In the genomic region with DNA sequence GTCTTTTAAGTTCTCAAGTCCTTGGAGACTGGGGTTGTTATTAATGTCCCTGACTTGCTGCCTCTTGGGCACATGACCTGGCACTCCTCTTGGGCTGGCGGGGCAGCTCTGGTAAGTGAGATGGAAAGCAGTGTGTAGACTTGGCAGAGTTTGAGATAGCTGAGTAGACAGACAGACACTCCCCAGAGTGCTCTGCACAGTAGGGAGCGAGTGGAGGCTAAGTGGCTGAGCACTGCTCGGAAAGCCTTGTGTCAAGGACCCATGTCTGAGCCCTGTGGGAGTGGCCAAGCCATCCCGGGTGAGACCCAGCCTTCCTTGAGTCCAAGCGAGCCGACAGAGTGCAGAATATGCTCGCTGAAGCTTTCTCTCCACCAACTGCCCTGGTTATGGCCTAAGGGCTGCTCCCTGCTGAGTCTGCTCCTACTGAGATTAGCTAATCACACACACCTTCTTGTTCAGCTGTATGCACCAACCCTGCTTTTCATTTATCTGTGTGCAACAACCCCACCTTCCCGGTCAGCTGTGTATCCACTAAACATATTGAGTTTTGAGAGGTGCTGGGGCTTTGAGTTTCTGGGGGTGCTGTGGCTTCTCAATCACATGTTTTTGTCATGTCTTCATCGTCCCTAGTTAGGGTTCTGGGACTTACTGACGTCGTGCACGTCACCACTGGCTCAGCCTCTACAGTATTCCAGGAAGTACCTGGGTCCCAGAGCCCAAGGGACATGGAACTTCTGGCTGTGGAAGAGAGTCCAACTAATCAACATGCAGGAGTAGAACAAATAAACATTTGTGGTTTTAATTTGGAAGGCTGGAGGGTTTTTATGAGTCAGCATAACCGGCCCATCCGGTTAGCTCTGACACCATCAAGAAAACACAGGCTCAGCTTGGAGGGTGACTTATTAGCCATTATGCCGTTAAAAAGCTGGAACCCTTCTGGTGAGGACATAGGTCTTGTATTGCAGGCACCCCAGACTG, we compare ENCODE assay signal across 9 mouse cellular contexts. TPM values are rescaled to one million over a fixed set of nuclear protein-coding genes. Genes with fewer than 3 reads are reported as not detected.
A peak's percentile ranks its signal among the peaks of the same experiment; 100 is the strongest.
DNase-seq lines count a peak whose midpoint lies in the region; ATAC-seq and TF ChIP-seq lines count a peak whose summit lies in the region.
"Had no signal": no experiment of that assay in that cellular context is flagged by ENCODE, and none has a peak within 500 bp of the region (broad histone marks: within the 10 kb centered on the region; RNA-seq: fewer than 3 reads in every experiment).

No protein-coding gene starts in this region.

- peak overlapping the region; percentile 87 for H3K27ac ChIP-seq in small intestine, adult 2 months (ENCODE audit: insufficient read depth, low read depth, low read length)
- H3K27ac ChIP-seq: limb, embryonic 12.5 days had no signal

- H3K4me1 ChIP-seq in small intestine, adult 2 months (ENCODE audit: control insufficient read depth, insufficient read depth, insufficient read length, low read length) = peaks cover 40% of the 10 kb centered on the region

- H3K36me3 ChIP-seq in small intestine, adult 2 months (ENCODE audit: control insufficient read depth, insufficient read depth, low read length) = no peaks in the 10 kb centered on the region
- H3K36me3 ChIP-seq: limb, embryonic 12.5 days had no signal

- TF ChIP-seq POLR2A in small intestine, adult 2 months (IDR thresholded peaks at IDR 0.05; ENCODE audit: low read depth, low read length) = 0 out of 2 replicates have a peak, but pooled peaks have one; percentile 16

- H3K27me3 ChIP-seq in small intestine, adult 2 months (ENCODE audit: control insufficient read depth, insufficient read depth, low read length) = no peaks in the 10 kb centered on the region
- H3K27me3 ChIP-seq: limb, embryonic 12.5 days had no signal

- peak; percentile 20 for DNase-seq in retina, postnatal 1 day
- DNase-seq in retina, embryonic 14.5 days (ENCODE audit: low spot score) = no peak
- DNase-seq in kidney, postnatal 14 days = peak; percentile 75
- DNase-seq in cerebellum, adult 9-11 months = no peak
- no peak for DNase-seq in neural tube, embryonic 10.5 days (ENCODE audit: extremely low spot score, low spot score)
- no peak for DNase-seq in left cerebral cortex, adult 11 months (ENCODE audit: low spot score)

- WGBS in small intestine, adult 2 months = 47% methylated on average over 15 of the region's 15 CpGs

- no peak overlapping the region for H3K4me3 ChIP-seq in small intestine, adult 2 months (ENCODE audit: low read depth, low read length)
- H3K4me3 ChIP-seq: limb, embryonic 12.5 days had no signal

- peak; percentile 83 for ATAC-seq in erythroid progenitor cell, adult 5-6 weeks (replicated peaks; ENCODE audit: low FRiP score, poor library complexity, severe bottlenecking)

- TF ChIP-seq CTCF in small intestine, adult 2 months (IDR thresholded peaks at IDR 0.05; ENCODE audit: extremely low read depth, insufficient read length, insufficient replicate concordance, low read depth, low read length) = no peak

RNA-seq across cellular contexts. Expression of a gene that starts 16.0 kb away (rescaled TPM):
- total RNA-seq in erythroid progenitor cell, adult 5-6 weeks (2015; ENCODE audit: low replicate concordance) = 7.5 TPM in 1 of 2 replicates, not detected in the other
- 0.13 and 0.38 TPM in 2 replicates for total RNA-seq in erythroid progenitor cell, adult 5-6 weeks (2017; ENCODE audit: low replicate concordance)
- 55.9 and 160 TPM in 2 replicates for polyA plus RNA-seq in small intestine, adult 2 months (2012; rRNA removed)

RNA-seq across cellular contexts. Expression of a gene that starts 22.4 kb away (rescaled TPM):
- not detected in 2 replicates for total RNA-seq in erythroid progenitor cell, adult 5-6 weeks (2015; ENCODE audit: low replicate concordance)
- not detected in 2 replicates for total RNA-seq in erythroid progenitor cell, adult 5-6 weeks (2017; ENCODE audit: low replicate concordance)
- polyA plus RNA-seq in small intestine, adult 2 months (2012; rRNA removed) = 0.62 and 0.94 TPM in 2 replicates
- polyA plus RNA-seq: limb, embryonic 12.5 days had no signal

RNA-seq across cellular contexts. Expression of a gene that starts 42.4 kb away (rescaled TPM):
- total RNA-seq in erythroid progenitor cell, adult 5-6 weeks (2015; ENCODE audit: low replicate concordance) = 0.72 TPM in 1 of 2 replicates, not detected in the other
- total RNA-seq in erythroid progenitor cell, adult 5-6 weeks (2017; ENCODE audit: low replicate concordance) = 2.3 TPM in 1 of 2 replicates, not detected in the other
- 4.2 and 6.5 TPM in 2 replicates for polyA plus RNA-seq in small intestine, adult 2 months (2012; rRNA removed)
- polyA plus RNA-seq: limb, embryonic 12.5 days had no signal

RNA-seq across cellular contexts. Expression of a gene that starts 50.3 kb away (rescaled TPM):
- 27.8 and 34.8 TPM in 2 replicates for total RNA-seq in erythroid progenitor cell, adult 5-6 weeks (2015; ENCODE audit: low replicate concordance)
- total RNA-seq in erythroid progenitor cell, adult 5-6 weeks (2017; ENCODE audit: low replicate concordance) = 42.1 and 47.1 TPM in 2 replicates
- polyA plus RNA-seq in small intestine, adult 2 months (2012; rRNA removed) = 154 and 238 TPM in 2 replicates

RNA-seq across cellular contexts. Expression of a gene that starts 50.3 kb away (rescaled TPM):
- total RNA-seq in erythroid progenitor cell, adult 5-6 weeks (2015; ENCODE audit: low replicate concordance) = 27.4 and 66.7 TPM in 2 replicates
- total RNA-seq in erythroid progenitor cell, adult 5-6 weeks (2017; ENCODE audit: low replicate concordance) = 36.8 and 46.6 TPM in 2 replicates
- 16.7 and 32.0 TPM in 2 replicates for polyA plus RNA-seq in small intestine, adult 2 months (2012; rRNA removed)

Comparison
In these comparisons a context has a peak if more than half of its experiments do, and no peak if none do; other contexts are left out.
1. DNase-seq: peak in retina, postnatal 1 day (single experiment) and kidney, postnatal 14 days (single experiment); none in retina, embryonic 14.5 days (single experiment), cerebellum, adult 9-11 months (single experiment), neural tube, embryonic 10.5 days (single experiment) and left cerebral cortex, adult 11 months (single experiment).